Mouse (Mus musculus) embryonic facial prominence, embryonic 11.5 days (tissue): ENCODE data around the gene Cwf19l1. TPM values are rescaled to one million over a fixed set of nuclear protein-coding genes. Genes with fewer than 3 reads are reported as not detected.
A peak's percentile ranks its signal among the peaks of the same experiment; 100 is the strongest.

Experiments used
- ATAC-seq: fragments of 200-750 bp; cut with Nextera tagmentation; replicated peaks from 2 replicates; pipeline ENCODE4 v1.8.0; 2017; ENCODE audit warnings: low read depth; ENCODE audit not compliant: insufficient number of reproducible peaks, low FRiP score, low TSS enrichment
- DNase-seq: peaks from one replicate; pipeline ENCODE4 v3.0.0-alpha.2; 2015; ENCODE audit warnings: low spot score
- H3K27ac ChIP-seq: fragments of 300-500 bp; sonication (generic); replicated peaks from 2 replicates; pipeline ENCODE4 v1.5.1; 2014; ENCODE audit warnings: mild to moderate bottlenecking, low read depth, low read length, control low read depth
- H3K27me3 ChIP-seq: fragments of 300-500 bp; sonication (generic); 2 replicates; pipeline ENCODE4 v1.6.1; 2014; ENCODE audit warnings: mild to moderate bottlenecking, low read length, moderate library complexity, mixed read lengths; ENCODE audit not compliant: control insufficient read depth, insufficient read depth
- H3K36me3 ChIP-seq: fragments of 300-500 bp; sonication (generic); replicated peaks from 2 replicates; pipeline ENCODE4 v1.6.1; 2014; ENCODE audit warnings: low read depth, mild to moderate bottlenecking, low read length, moderate library complexity, mixed read lengths; ENCODE audit not compliant: control insufficient read depth, insufficient read depth
- H3K4me1 ChIP-seq: fragments of 300-500 bp; sonication (generic); 2 replicates; pipeline ENCODE4 v1.6.1; 2014; ENCODE audit warnings: low read length, mixed read lengths; ENCODE audit not compliant: control insufficient read depth, insufficient read depth
- H3K4me2 ChIP-seq: fragments of 300-500 bp; sonication (generic); 2 replicates; pipeline ENCODE4 v1.6.1; 2014; ENCODE audit warnings: low read depth, mild to moderate bottlenecking, control low read depth, low read length, moderate library complexity
- H3K4me3 ChIP-seq: fragments of 300-500 bp; sonication (generic); 2 replicates; pipeline ENCODE4 v1.5.1; 2014; ENCODE audit warnings: low read depth, low read length, control low read depth
- H3K9ac ChIP-seq: fragments of 300-500 bp; sonication (generic); replicated peaks from 2 replicates; pipeline ENCODE4 v1.6.1; 2014; ENCODE audit warnings: mild to moderate bottlenecking, control low read depth, low read length
- H3K9me3 ChIP-seq: fragments of 300-500 bp; sonication (generic); replicated peaks from 2 replicates; pipeline ENCODE4 v1.6.1; 2016; ENCODE audit warnings: mild to moderate bottlenecking, low read length, inconsistent platforms, mixed read lengths; ENCODE audit not compliant: control insufficient read depth
- WGBS: fragments of 180-500 bp; shearing (Covaris S2); extraction: QIAGEN DNeasy Blood & Tissue Kit; methylation state at CpG from one replicate; pipeline ENCODE4 v1.1.7; 2014; 5-methylcytosine and 5-hydroxymethylcytosine counted together
- polyA plus RNA-seq: library from polyadenylated mRNA; unstranded; fragments of >200 nt; fragmentation: Nextera tagmentation; extraction: Ambion mirVana; gene quantifications from 2 replicates; pipeline ENCODE4 v1.2.1, GENCODE M21; 2014

The Cwf19l1 gene
- polyA plus RNA-seq, 1 experiment from 2014 or later, result 47.3 TPM

GRCm38 (mm10) chr19:44108996-44109395 lies 26.7 kb downstream of the Cwf19l1 start:
- no peak overlapping the region for H3K9ac ChIP-seq
- H3K27ac ChIP-seq, result no peak overlapping the region
- no peak for DNase-seq
- H3K4me1 ChIP-seq, result no peaks in the 10 kb centered on the region
- no peak overlapping the region for H3K4me2 ChIP-seq
- no peak overlapping the region for H3K4me3 ChIP-seq
- ATAC-seq, result no peak
- H3K27me3 ChIP-seq, result no peaks in the 10 kb centered on the region
- H3K36me3 ChIP-seq, result no peaks in the 10 kb centered on the region; the same call in 1 of the 2 replicates
- H3K9me3 ChIP-seq, result no peaks in the 10 kb centered on the region

GRCm38 (mm10) chr19:44107661-44108521 lies 27.8 kb downstream of the Cwf19l1 start:
- WGBS, result 30% methylated on average over 22 of the region's 22 CpGs
- Histone ChIP-seq H3K36me3 (no peaks in the 10 kb centered on the region; the same call in 1 of the 2 replicates), H3K27ac (0 out of 2 replicates have a peak overlapping the region, but pooled peaks have one; percentile 53), H3K27me3 (no peaks in the 10 kb centered on the region), H3K4me2 (peak overlapping the region; percentile 74), H3K4me1 (no peaks in the 10 kb centered on the region), H3K9ac (peak overlapping the region; percentile 90), H3K9me3 (no peaks in the 10 kb centered on the region), H3K4me3 (peak overlapping the region; percentile 97)
- ATAC-seq (peak; percentile 17; the same call in 1 of the 2 replicates), DNase-seq (peak; percentile 3)

GRCm38 (mm10) chr19:44106831-44107660 lies 28.6 kb downstream of the Cwf19l1 start, which contains the start of gene Chuk:
Gene Chuk, minus strand, starts transcription at chr19:44107480.
- Histone ChIP-seq H3K9me3 (no peaks in the 10 kb centered on the region), H3K4me2 (peak within 1 kb of the TSS; percentile 74), H3K4me1 (no peaks in the 10 kb centered on the region), H3K9ac (peak within 1 kb of the TSS; percentile 90), H3K27ac (peak within 1 kb of the TSS; percentile 53; the same call in 1 of the 2 replicates), H3K36me3 (no peaks in the 10 kb centered on the region; the same call in 1 of the 2 replicates), H3K4me3 (peak within 1 kb of the TSS; percentile 97), H3K27me3 (no peaks in the 10 kb centered on the region)
- 1% methylated on average over 67 of the region's 67 CpGs for WGBS
- ATAC-seq (peak; percentile 97), DNase-seq (peak; percentile 99)

GRCm38 (mm10) chr19:44104393-44104792 lies 31.3 kb downstream of the Cwf19l1 start:
- H3K4me1 ChIP-seq, result no peaks in the 10 kb centered on the region
- no peak overlapping the region for H3K9ac ChIP-seq
- H3K27ac ChIP-seq, result no peak overlapping the region
- no peaks in the 10 kb centered on the region for H3K27me3 ChIP-seq
- H3K36me3 ChIP-seq, result no peaks in the 10 kb centered on the region
- DNase-seq (no peak), ATAC-seq (no peak)
- H3K4me2 ChIP-seq, result no peak overlapping the region
- 91% methylated on average over 1 of the region's 1 CpGs for WGBS
- no peak overlapping the region for H3K4me3 ChIP-seq
- no peaks in the 10 kb centered on the region for H3K9me3 ChIP-seq

GRCm38 (mm10) chr19:44103001-44103400 lies 32.7 kb downstream of the Cwf19l1 start:
- no peak for ATAC-seq
- DNase-seq, result no peak
- H3K27ac ChIP-seq, result no peak overlapping the region
- 92% methylated on average over 3 of the region's 3 CpGs for WGBS
- no peaks in the 10 kb centered on the region for H3K36me3 ChIP-seq
- H3K27me3 ChIP-seq, result no peaks in the 10 kb centered on the region
- H3K9ac ChIP-seq, result no peak overlapping the region
- no peaks in the 10 kb centered on the region for H3K9me3 ChIP-seq
- H3K4me2 ChIP-seq, result no peak overlapping the region
- no peaks in the 10 kb centered on the region for H3K4me1 ChIP-seq
- H3K4me3 ChIP-seq, result no peak overlapping the region

- H3K27me3 ChIP-seq, result no peaks in the 10 kb centered on the region
- no peak overlapping the region for H3K27ac ChIP-seq
- H3K4me1 ChIP-seq, result no peaks in the 10 kb centered on the region
- no peak overlapping the region for H3K4me3 ChIP-seq
- no peak overlapping the region for H3K4me2 ChIP-seq
- DNase-seq (no peak), ATAC-seq (no peak)
- H3K9me3 ChIP-seq, result no peaks in the 10 kb centered on the region
- no peak overlapping the region for H3K9ac ChIP-seq
- 0 out of 2 replicates have a peak, but pooled peaks cover 2% of the 10 kb centered on the region for H3K36me3 ChIP-seq
Measured at GRCm38 (mm10) chr19:44100840-44101239, 34.8 kb downstream of the Cwf19l1 start.

GRCm38 (mm10) chr19:44086278-44086677 lies 49.4 kb downstream of the Cwf19l1 start:
- Histone ChIP-seq H3K4me1 (no peaks in the 10 kb centered on the region), H3K9me3 (no peaks in the 10 kb centered on the region), H3K4me3 (no peak overlapping the region), H3K9ac (no peak overlapping the region), H3K27me3 (no peaks in the 10 kb centered on the region), H3K4me2 (no peak overlapping the region), H3K36me3 (no peaks in the 10 kb centered on the region; the same call in 1 of the 2 replicates), H3K27ac (no peak overlapping the region)
- ATAC-seq, result no peak
- 59% methylated on average over 3 of the region's 3 CpGs for WGBS
- no peak for DNase-seq
